Mouse (Mus musculus): ENCODE results near the gene Aig1. TPM values are rescaled to one million over a fixed set of nuclear protein-coding genes. Genes with fewer than 3 reads are reported as not detected.

The Aig1 gene
- polyA plus RNA-seq, 1 experiment from 2014 or later: 75.3 TPM

GRCm38 (mm10) chr10:13874301-13875037, 5.7 kb upstream of the Aig1 start:
- no peak for ATAC-seq (ENCODE audit: low FRiP score)
- 88% methylated on average over 10 of the region's 10 CpGs for WGBS
- Histone ChIP-seq H3K4me3 (no peak overlapping the region), H3K4me1 (replicated peaks) (no peaks in the 10 kb centered on the region), H3K4me2 (no peak overlapping the region), H3K9me3 (no peaks in the 10 kb centered on the region; the same call in 1 of the 2 replicates), H3K9ac (no peak overlapping the region), H3K27me3 (no peaks in the 10 kb centered on the region), H3K27ac (no peak overlapping the region), H3K36me3 (no peaks in the 10 kb centered on the region)

GRCm38 (mm10) chr10:13870531-13870930, 1.8 kb upstream of the Aig1 start:
- H3K4me1 ChIP-seq (replicated peaks): peaks cover 15% of the 10 kb centered on the region
- H3K9ac ChIP-seq: no peak overlapping the region
- no peaks in the 10 kb centered on the region for H3K36me3 ChIP-seq
- 78% methylated on average over 3 of the region's 3 CpGs for WGBS
- H3K27ac ChIP-seq: no peak overlapping the region
- no peak overlapping the region for H3K4me3 ChIP-seq
- no peaks in the 10 kb centered on the region for H3K27me3 ChIP-seq
- no peaks in the 10 kb centered on the region; the same call in 1 of the 2 replicates for H3K9me3 ChIP-seq
- H3K4me2 ChIP-seq: no peak overlapping the region
- no peak for ATAC-seq (ENCODE audit: low FRiP score)

DNA sequence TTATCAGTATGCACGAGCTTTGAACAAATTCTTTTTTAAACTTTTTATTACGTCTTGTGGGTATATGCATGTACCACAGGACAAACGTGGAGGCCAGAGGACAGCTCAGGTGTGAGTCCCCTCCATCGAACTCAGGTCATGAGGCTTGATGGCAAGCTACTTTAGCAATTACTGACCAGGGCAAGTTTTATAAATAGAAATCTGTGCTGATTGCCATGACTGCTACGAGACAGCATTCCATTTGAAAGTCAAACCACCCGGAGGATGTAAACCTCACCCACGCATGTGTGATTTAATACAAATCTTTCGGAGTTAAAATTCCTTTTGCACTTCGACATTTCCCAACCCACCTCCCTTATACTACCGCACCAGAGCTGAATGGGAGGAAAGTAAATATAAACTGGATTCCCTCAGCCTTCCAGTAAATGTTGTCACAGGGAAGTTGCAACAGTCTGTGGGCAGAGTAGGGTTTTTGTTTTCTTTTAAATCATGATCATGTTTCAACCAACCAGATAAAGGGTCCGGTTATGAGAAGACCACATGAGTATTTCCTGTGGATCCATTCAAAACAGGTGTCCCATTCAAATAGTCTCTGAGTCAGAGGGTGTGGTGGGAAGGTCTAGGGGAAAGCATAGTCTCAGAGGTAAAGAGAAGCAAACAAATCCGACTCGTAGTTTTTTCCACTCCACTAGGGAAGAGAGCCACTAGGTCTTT, 699 bp upstream of the Aig1 start:
- Histone ChIP-seq H3K27me3 (no peaks in the 10 kb centered on the region), H3K4me2 (peak overlapping the region; percentile 82), H3K9ac (peak overlapping the region; percentile 90), H3K36me3 (no peaks in the 10 kb centered on the region), H3K4me3 (peak overlapping the region; percentile 80), H3K9me3 (no peaks in the 10 kb centered on the region; the same call in 1 of the 2 replicates), H3K4me1 (replicated peaks) (peaks cover 15% of the 10 kb centered on the region), H3K27ac (no peak overlapping the region; the same call in 1 of the 2 replicates)
- 54% methylated on average over 13 of the region's 13 CpGs for WGBS
- ATAC-seq (ENCODE audit: low FRiP score): peak; percentile 41

DNA sequence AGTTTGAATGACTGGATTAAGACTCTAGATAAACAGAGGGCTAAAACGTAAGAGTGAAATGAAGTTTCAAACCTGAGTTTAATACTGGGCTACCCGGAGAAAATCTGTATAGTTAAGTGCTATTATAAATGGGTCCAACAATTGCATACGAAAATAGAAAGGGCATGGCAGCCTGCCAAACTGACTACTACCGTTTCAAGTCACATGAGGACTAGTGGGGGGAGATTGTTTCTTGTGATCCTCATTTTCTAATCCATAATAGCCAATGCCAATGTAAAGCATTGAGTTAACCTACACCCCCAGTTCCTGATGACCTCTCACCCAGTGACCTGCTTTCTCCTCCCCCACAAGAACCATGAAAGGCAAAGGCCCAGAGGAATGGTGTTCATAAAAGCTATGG, 2.4 kb downstream of the Aig1 start:
- 53% methylated on average over 4 of the region's 4 CpGs for WGBS
- no peak overlapping the region for H3K4me3 ChIP-seq
- no peaks in the 10 kb centered on the region for H3K9me3 ChIP-seq
- H3K27ac ChIP-seq: no peak overlapping the region
- H3K4me2 ChIP-seq: no peak overlapping the region
- H3K36me3 ChIP-seq: no peaks in the 10 kb centered on the region
- H3K4me1 ChIP-seq (replicated peaks): peaks cover 23% of the 10 kb centered on the region
- H3K9ac ChIP-seq: no peak overlapping the region
- H3K27me3 ChIP-seq: no peaks in the 10 kb centered on the region
- ATAC-seq (ENCODE audit: low FRiP score): no peak

- WGBS: 5% methylated on average over 11 of the region's 11 CpGs
- Histone ChIP-seq H3K4me1 (replicated peaks) (peaks cover 22% of the 10 kb centered on the region), H3K4me2 (peak overlapping the region; percentile 46), H3K9me3 (no peaks in the 10 kb centered on the region), H3K27me3 (no peaks in the 10 kb centered on the region), H3K27ac (peak overlapping the region; percentile 76), H3K4me3 (peak overlapping the region; percentile 18), H3K9ac (peak overlapping the region; percentile 62), H3K36me3 (no peaks in the 10 kb centered on the region)
- ATAC-seq (ENCODE audit: low FRiP score): peak; percentile 85
These were observed 7.5 kb downstream of the Aig1 start for GRCm38 (mm10) chr10:13861115-13861909.

- H3K27me3 ChIP-seq: no peaks in the 10 kb centered on the region
- H3K4me1 ChIP-seq (replicated peaks): peaks cover 14% of the 10 kb centered on the region
- H3K9me3 ChIP-seq: no peaks in the 10 kb centered on the region
- H3K27ac ChIP-seq: no peak overlapping the region
- H3K4me3 ChIP-seq: no peak overlapping the region
- H3K4me2 ChIP-seq: no peak overlapping the region
- H3K36me3 ChIP-seq: no peaks in the 10 kb centered on the region
- H3K9ac ChIP-seq: no peak overlapping the region
- WGBS: 88% methylated on average over 7 of the region's 7 CpGs
- ATAC-seq (ENCODE audit: low FRiP score): no peak
These were observed 12.3 kb downstream of the Aig1 start for GRCm38 (mm10) chr10:13856438-13856837.

GRCm38 (mm10) chr10:13855969-13856368, 12.8 kb downstream of the Aig1 start:
- no peak overlapping the region for H3K4me2 ChIP-seq
- no peak overlapping the region for H3K4me3 ChIP-seq
- no peaks in the 10 kb centered on the region for H3K9me3 ChIP-seq
- H3K36me3 ChIP-seq: no peaks in the 10 kb centered on the region
- peaks cover 10% of the 10 kb centered on the region for H3K4me1 ChIP-seq (replicated peaks)
- H3K9ac ChIP-seq: no peak overlapping the region
- 75% methylated on average over 7 of the region's 7 CpGs for WGBS
- H3K27me3 ChIP-seq: no peaks in the 10 kb centered on the region
- no peak overlapping the region for H3K27ac ChIP-seq
- no peak for ATAC-seq (ENCODE audit: low FRiP score)

DNA sequence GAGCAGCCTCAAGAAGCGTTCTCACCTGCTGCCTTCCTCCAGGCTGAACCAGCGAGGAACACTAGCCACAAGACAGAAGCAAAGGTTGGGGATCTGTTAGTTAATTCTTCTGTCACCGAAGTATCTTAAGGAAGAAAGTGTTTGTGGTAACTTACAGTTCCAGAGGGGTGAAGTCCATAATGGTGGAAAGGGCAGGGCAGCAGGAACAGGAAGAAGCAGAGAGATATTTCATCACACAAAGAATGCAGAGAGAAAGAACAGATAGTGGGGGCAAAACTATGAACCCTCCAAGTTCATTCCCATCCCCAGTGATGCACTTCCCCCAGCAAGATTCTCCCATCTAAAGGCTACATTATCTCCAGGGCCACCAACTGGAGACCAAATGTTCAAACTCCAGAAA, 13.7 kb downstream of the Aig1 start:
- WGBS: 93% methylated on average over 3 of the region's 3 CpGs
- Histone ChIP-seq H3K9me3 (no peaks in the 10 kb centered on the region), H3K27me3 (no peaks in the 10 kb centered on the region), H3K4me1 (replicated peaks) (peaks cover 12% of the 10 kb centered on the region), H3K36me3 (no peaks in the 10 kb centered on the region), H3K4me2 (no peak overlapping the region), H3K4me3 (no peak overlapping the region), H3K27ac (no peak overlapping the region), H3K9ac (no peak overlapping the region)
- ATAC-seq (ENCODE audit: low FRiP score): no peak

GRCm38 (mm10) chr10:13850071-13850470, 18.7 kb downstream of the Aig1 start:
- Histone ChIP-seq H3K27me3 (no peaks in the 10 kb centered on the region), H3K9ac (no peak overlapping the region), H3K9me3 (no peaks in the 10 kb centered on the region), H3K4me3 (no peak overlapping the region), H3K36me3 (no peaks in the 10 kb centered on the region), H3K4me2 (no peak overlapping the region), H3K27ac (peak overlapping the region; percentile 45), H3K4me1 (replicated peaks) (peaks cover 9% of the 10 kb centered on the region)
- peak; percentile 37 for ATAC-seq (ENCODE audit: low FRiP score)
- 19% methylated on average over 3 of the region's 3 CpGs for WGBS

DNA sequence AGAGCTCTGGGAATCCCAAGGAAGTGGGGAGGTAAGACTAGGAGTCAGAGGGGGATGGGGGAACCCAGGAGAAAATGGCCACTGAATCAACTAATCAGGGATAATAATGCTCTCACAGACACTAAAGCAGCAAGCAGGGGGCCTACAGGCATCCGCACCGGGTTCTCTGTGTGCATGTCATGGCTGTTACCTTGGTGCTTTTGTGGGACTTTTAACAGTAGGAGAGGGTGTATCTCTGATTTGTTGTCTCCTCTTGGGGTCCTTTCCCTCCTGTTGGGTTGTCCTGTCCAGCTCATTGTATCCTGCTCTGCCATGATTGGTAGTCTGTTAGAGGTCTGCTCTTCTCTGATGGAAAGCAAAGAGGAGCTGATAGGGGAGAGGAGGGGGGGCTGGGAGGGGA, 19.6 kb downstream of the Aig1 start:
- WGBS: 17% methylated on average over 2 of the region's 2 CpGs

GRCm38 (mm10) chr10:13844864-13845263, 23.9 kb downstream of the Aig1 start:
- WGBS: 86% methylated on average over 4 of the region's 4 CpGs
- H3K4me1 ChIP-seq (replicated peaks): peaks cover 3% of the 10 kb centered on the region
- H3K4me3 ChIP-seq: no peak overlapping the region
- H3K27ac ChIP-seq: no peak overlapping the region
- no peak for ATAC-seq (ENCODE audit: low FRiP score)
- H3K4me2 ChIP-seq: no peak overlapping the region
- H3K9ac ChIP-seq: no peak overlapping the region
- H3K27me3 ChIP-seq: no peaks in the 10 kb centered on the region
- no peaks in the 10 kb centered on the region for H3K9me3 ChIP-seq
- H3K36me3 ChIP-seq: no peaks in the 10 kb centered on the region

More for the DNA sequence above, 19.6 kb downstream of the Aig1 start:
- Histone ChIP-seq H3K4me2 (no peak overlapping the region), H3K4me3 (no peak overlapping the region), H3K36me3 (no peaks in the 10 kb centered on the region), H3K9ac (no peak overlapping the region), H3K4me1 (replicated peaks) (peaks cover 9% of the 10 kb centered on the region), H3K27ac (no peak overlapping the region), H3K9me3 (no peaks in the 10 kb centered on the region), H3K27me3 (no peaks in the 10 kb centered on the region)
- peak; percentile 59; the same call in 1 of the 2 replicates for ATAC-seq (ENCODE audit: low FRiP score)

- H3K4me3 ChIP-seq: no peak overlapping the region
- no peaks in the 10 kb centered on the region for H3K36me3 ChIP-seq
- H3K4me1 ChIP-seq (replicated peaks): no peaks in the 10 kb centered on the region
- H3K9ac ChIP-seq: no peak overlapping the region
- H3K9me3 ChIP-seq: no peaks in the 10 kb centered on the region
- H3K27me3 ChIP-seq: no peaks in the 10 kb centered on the region
- no peak for ATAC-seq (ENCODE audit: low FRiP score)
- H3K27ac ChIP-seq: no peak overlapping the region
- H3K4me2 ChIP-seq: no peak overlapping the region
- WGBS: 64% methylated on average over 3 of the region's 3 CpGs
These were observed 25.0 kb downstream of the Aig1 start for GRCm38 (mm10) chr10:13843746-13844145.

Data from hindbrain, embryonic 13.5 days (tissue).